Mouse (Mus musculus) stomach, postnatal 0 days (tissue): ENCODE data around the gene Socs7.

Source experiments
- CTCF ChIP-seq: IDR thresholded peaks from 2 replicates; pipeline ENCODE4 v1.5.1; 2016; ENCODE audit warnings: antibody characterized with exemption, low read depth, mild to moderate bottlenecking, moderate library complexity
- EP300 ChIP-seq: optimal IDR thresholded peaks from 2 replicates; pipeline ENCODE3; 2016; ENCODE audit warnings: antibody characterized with exemption

- no peak for TF ChIP-seq CTCF
- TF ChIP-seq EP300: no peak
These were observed 17.7 kb downstream of the Socs7 start for GRCm38 (mm10) chr11:97380036-97380435.
